ENCODE assay signal across 8 mouse cellular contexts in genomic region chr9:110716775-110717174, GRCm38 (mm10). TPM values are rescaled to one million over a fixed set of nuclear protein-coding genes. Genes with fewer than 3 reads are reported as not detected.
DNase-seq lines count a peak whose midpoint lies in the region; ATAC-seq lines count a peak whose summit lies in the region.

No protein-coding gene starts in this region.

- 29% methylated on average over 4 of the region's 4 CpGs for WGBS in forebrain, embryonic 11.5 days
- WGBS in forebrain, embryonic 10.5 days, result 35% methylated on average over 4 of the region's 4 CpGs
- WGBS in forebrain, embryonic 13.5 days, result 29% methylated on average over 4 of the region's 4 CpGs
- 27% methylated on average over 4 of the region's 4 CpGs for WGBS in hindbrain, embryonic 15.5 days

- no peaks in the 10 kb centered on the region for H3K9me3 ChIP-seq in forebrain, embryonic 11.5 days (ENCODE audit: control insufficient read depth, low read length)
- no peaks in the 10 kb centered on the region for H3K9me3 ChIP-seq in forebrain, embryonic 10.5 days
- no peaks in the 10 kb centered on the region for H3K9me3 ChIP-seq in forebrain, embryonic 13.5 days (replicated peaks)
- no peaks in the 10 kb centered on the region for H3K9me3 ChIP-seq in hindbrain, embryonic 15.5 days

- H3K4me1 ChIP-seq in forebrain, embryonic 11.5 days (replicated peaks; ENCODE audit: control insufficient read depth, insufficient read depth, low read length), result no peaks in the 10 kb centered on the region
- peaks cover 10% of the 10 kb centered on the region for H3K4me1 ChIP-seq in forebrain, embryonic 10.5 days
- no peaks in the 10 kb centered on the region for H3K4me1 ChIP-seq in forebrain, embryonic 13.5 days
- H3K4me1 ChIP-seq in hindbrain, embryonic 15.5 days (replicated peaks), result no peaks in the 10 kb centered on the region

- DNase-seq in forebrain, embryonic 11.5 days (ENCODE audit: low spot score), result peak; percentile 65
- no peak for DNase-seq in forebrain, embryonic 10.5 days (ENCODE audit: extremely low spot score, low spot score)
- DNase-seq in adrenal gland, postnatal 36 days, result peak; percentile 37 to 66
- DNase-seq in left cerebral cortex, adult 11 months (ENCODE audit: low spot score), result peak; percentile 62
- peak; percentile 68 for DNase-seq in lung, postnatal 14 days
- DNase-seq in right cerebral cortex, postnatal 14 days, result peak; percentile 70

- no peak overlapping the region for H3K4me2 ChIP-seq in forebrain, embryonic 11.5 days (ENCODE audit: low read depth, low read length, severe bottlenecking)
- H3K4me2 ChIP-seq in forebrain, embryonic 13.5 days, result no peak overlapping the region
- H3K4me2 ChIP-seq in hindbrain, embryonic 15.5 days, result no peak overlapping the region

- no peak overlapping the region for H3K4me3 ChIP-seq in forebrain, embryonic 11.5 days (ENCODE audit: low read depth, low read length)
- no peak overlapping the region for H3K4me3 ChIP-seq in forebrain, embryonic 10.5 days
- no peak overlapping the region for H3K4me3 ChIP-seq in forebrain, embryonic 13.5 days
- no peak overlapping the region for H3K4me3 ChIP-seq in hindbrain, embryonic 15.5 days

- H3K27ac ChIP-seq in forebrain, embryonic 11.5 days (ENCODE audit: low read depth, low read length), result no peak overlapping the region
- H3K27ac ChIP-seq in forebrain, embryonic 10.5 days, result no peak overlapping the region
- H3K27ac ChIP-seq in forebrain, embryonic 13.5 days, result no peak overlapping the region
- H3K27ac ChIP-seq in hindbrain, embryonic 15.5 days (replicated peaks), result no peak overlapping the region

- peak; percentile 70 for ATAC-seq in forebrain, embryonic 11.5 days (replicated peaks; ENCODE audit: low FRiP score)
- peak; percentile 78 for ATAC-seq in forebrain, embryonic 13.5 days
- peak; percentile 85; the same call in 1 of the 2 replicates for ATAC-seq in hindbrain, embryonic 15.5 days (ENCODE audit: low FRiP score, low read depth)

- H3K9ac ChIP-seq in forebrain, embryonic 11.5 days (ENCODE audit: low read length), result no peak overlapping the region
- no peak overlapping the region for H3K9ac ChIP-seq in forebrain, embryonic 13.5 days
- H3K9ac ChIP-seq in hindbrain, embryonic 15.5 days, result no peak overlapping the region

- no peaks in the 10 kb centered on the region for H3K36me3 ChIP-seq in forebrain, embryonic 11.5 days (ENCODE audit: control insufficient read depth, insufficient read depth, low read length)
- H3K36me3 ChIP-seq in forebrain, embryonic 10.5 days (replicated peaks), result peaks cover 37% of the 10 kb centered on the region
- peaks cover 38% of the 10 kb centered on the region for H3K36me3 ChIP-seq in forebrain, embryonic 13.5 days (ENCODE audit: poor library complexity, severe bottlenecking)
- H3K36me3 ChIP-seq in hindbrain, embryonic 15.5 days, result peaks cover 16% of the 10 kb centered on the region; the same call in 1 of the 2 replicates

- no peaks in the 10 kb centered on the region for H3K27me3 ChIP-seq in forebrain, embryonic 11.5 days (ENCODE audit: control insufficient read depth, insufficient read depth, low read length)
- no peaks in the 10 kb centered on the region for H3K27me3 ChIP-seq in forebrain, embryonic 10.5 days (ENCODE audit: poor library complexity, severe bottlenecking)
- H3K27me3 ChIP-seq in forebrain, embryonic 13.5 days, result no peaks in the 10 kb centered on the region
- no peaks in the 10 kb centered on the region for H3K27me3 ChIP-seq in hindbrain, embryonic 15.5 days

RNA-seq across cellular contexts. Expression of gene Myl3, which starts 24.9 kb away (rescaled TPM):
- polyA plus RNA-seq in forebrain, embryonic 11.5 days (2014; fragmentation: Nextera tagmentation; extraction: Ambion mirVana), result 0.92 TPM in 1 of 2 replicates, not detected in the other
- 0.27 and 0.54 TPM in 2 replicates for polyA plus RNA-seq in forebrain, embryonic 10.5 days (2016; fragmentation: Nextera tagmentation; extraction: Ambion mirVana)
- total RNA-seq in adrenal gland, postnatal 36 days (2021), result 1 to 10 TPM; 1.8 to 2.2 TPM
- 0.40 and 1.8 TPM in 2 replicates for polyA plus RNA-seq in forebrain, embryonic 13.5 days (2015; fragmentation: Nextera tagmentation; extraction: Ambion mirVana)
- polyA plus RNA-seq in hindbrain, embryonic 15.5 days (2015; fragmentation: Nextera tagmentation; extraction: Ambion mirVana), result 0.17 TPM in 1 of 2 replicates, not detected in the other

RNA-seq across cellular contexts. Expression of gene Pth1r, which starts 30.2 kb away (rescaled TPM):
- 19.5 and 21.3 TPM in 2 replicates for polyA plus RNA-seq in forebrain, embryonic 11.5 days (2014; fragmentation: Nextera tagmentation; extraction: Ambion mirVana)
- 19.2 and 23.0 TPM in 2 replicates for polyA plus RNA-seq in forebrain, embryonic 10.5 days (2016; fragmentation: Nextera tagmentation; extraction: Ambion mirVana)
- 10 to 100 TPM; 12.5 to 23.1 TPM for total RNA-seq in adrenal gland, postnatal 36 days (2021)
- polyA plus RNA-seq in forebrain, embryonic 13.5 days (2015; fragmentation: Nextera tagmentation; extraction: Ambion mirVana), result 5.5 and 5.9 TPM in 2 replicates
- polyA plus RNA-seq in hindbrain, embryonic 15.5 days (2015; fragmentation: Nextera tagmentation; extraction: Ambion mirVana), result 11.0 and 12.0 TPM in 2 replicates
